Mouse (Mus musculus) cerebellum, adult 11-12 months (tissue): ENCODE results near the gene Epx.
A peak's percentile ranks its signal among the peaks of the same experiment; 100 is the strongest.

Experiments
- DNase-seq: peaks from one replicate; pipeline ENCODE4 v3.0.0; 2022

Gene Epx

DNA sequence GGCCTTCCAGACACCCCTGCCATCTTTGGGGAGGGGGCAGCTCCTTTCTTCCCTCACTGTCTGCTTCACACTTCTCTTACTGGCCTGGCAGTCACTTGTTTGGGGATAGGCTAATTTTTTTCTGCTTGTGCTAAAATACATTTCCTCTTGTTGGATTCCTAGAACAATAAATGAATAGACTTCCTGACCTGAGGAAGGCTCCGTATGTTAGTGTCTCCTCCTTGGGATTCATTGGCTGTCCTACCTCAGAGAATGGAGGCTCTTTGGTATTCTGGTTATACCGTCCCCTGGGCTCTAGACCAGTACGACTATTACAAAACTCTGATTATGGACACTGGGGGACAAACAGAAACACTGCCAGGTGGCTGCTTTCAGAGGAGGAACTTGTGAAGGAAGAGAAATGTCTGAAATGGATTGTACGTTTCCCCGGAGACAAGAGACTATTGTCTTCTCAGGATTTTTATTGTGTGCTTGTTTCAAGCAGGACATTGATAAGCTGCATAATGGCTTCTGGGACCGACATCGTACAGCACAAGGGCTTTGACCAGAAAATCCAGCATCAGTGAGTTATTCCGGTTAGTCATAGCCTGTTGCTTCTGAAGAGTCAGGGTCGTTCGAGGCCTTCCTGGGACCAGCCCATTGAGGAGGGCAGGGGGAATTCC is 47.0 kb downstream of the Epx start, which contains the start of gene Lpo:
Gene Lpo (minus strand): TSS at position 51 of the 662 bp plus-strand sequence.
- DNase-seq = no peak

DNA sequence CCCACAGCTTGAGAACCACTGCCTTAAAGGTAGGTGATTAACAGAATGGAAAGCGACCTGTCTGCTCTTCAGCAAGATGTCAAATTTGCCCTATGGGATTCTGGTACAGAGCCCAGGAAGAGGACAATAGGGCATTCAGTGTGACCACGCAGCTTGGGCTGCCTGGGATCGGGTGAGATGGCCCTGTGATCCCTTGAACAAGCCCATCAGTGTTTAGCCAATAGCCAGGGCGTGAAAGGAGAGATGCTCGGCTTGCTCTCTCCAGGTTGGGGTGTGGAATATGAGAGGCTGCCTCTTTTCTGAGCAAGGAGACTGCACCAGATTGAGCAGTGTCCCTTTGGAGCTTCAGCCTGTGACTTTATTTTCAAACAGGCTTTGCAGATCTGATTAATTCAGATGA is 53.8 kb downstream of the Epx start:
- no peak for DNase-seq

DNA sequence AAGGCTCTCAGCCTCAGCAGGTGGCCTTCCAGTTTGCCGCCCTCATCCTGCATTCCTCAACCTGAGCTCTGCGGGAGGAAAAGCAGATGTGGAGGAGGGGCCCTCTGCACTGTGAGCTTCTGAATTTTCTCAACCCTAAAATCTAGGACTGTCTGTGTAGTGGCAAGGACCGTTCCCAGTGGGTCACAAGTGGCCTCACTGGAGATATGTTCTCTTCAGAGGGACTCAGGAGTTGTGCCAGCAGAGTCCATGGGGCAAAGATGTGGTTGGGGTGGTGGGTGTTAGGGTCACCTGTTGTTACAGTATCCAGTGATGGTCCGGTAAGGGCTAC is 57.9 kb downstream of the Epx start:
- DNase-seq = no peak

DNA sequence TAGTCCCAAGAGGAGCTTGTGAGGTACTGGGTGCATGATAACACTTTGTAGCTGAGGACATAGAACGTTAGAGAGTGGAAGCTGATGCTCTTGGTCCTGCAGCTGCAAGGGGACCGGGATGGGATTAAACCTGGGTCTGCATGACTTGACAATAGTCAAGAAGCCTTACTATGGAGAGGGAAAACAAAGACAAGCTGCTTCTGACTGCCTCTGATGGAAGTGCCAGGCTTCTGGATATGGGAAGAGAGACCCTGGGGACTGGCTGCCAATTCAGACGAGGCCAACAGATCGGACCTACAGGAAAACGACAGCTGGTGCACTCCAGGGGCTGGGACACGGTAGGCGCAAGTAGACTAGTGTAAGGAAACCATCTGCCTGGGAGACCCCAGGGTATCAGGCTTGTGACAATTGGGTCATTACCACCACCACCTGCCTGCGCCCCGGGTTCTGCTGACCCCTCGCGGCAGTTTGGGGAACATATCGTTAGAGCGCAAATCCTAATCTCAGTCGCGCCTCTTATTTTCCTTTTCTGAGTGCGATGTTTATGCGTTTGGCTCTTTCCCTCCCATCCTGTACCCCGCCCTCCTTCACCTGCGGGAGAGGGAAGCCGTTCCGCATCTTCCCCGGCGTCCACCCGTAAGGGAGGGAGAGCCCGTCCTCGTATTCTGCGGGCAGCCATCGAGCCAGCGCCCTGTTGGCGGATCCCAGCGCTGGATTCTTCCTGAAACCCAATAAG is 58.5 kb downstream of the Epx start:
- peak; percentile 83 for DNase-seq

DNA sequence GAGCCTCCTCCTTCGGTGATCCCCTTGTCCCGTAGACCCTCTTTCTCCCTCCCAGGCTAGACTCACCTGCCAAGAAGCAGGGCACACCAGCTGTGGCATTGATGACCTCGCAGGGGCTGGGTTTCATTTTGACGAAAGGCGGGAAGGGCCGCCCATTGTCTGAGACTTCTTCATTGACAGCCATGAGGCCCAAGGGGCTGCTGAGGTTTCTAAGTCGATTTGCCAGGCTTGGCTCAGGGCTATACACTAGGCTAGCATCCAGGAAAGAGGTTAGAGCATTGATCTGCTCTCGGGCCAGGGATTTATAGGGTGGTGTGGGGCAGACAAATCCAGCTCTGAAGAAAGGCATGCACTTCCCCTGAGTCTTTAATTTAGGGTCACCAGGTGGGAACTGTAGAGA is 60.5 kb downstream of the Epx start:
- DNase-seq = no peak
